Comparison of ENCODE assay signal across 8 mouse cellular contexts in genomic region chr12:40837597-40838337, GRCm38 (mm10).
DNase-seq lines count a peak whose midpoint lies in the region; ATAC-seq and TF ChIP-seq lines count a peak whose summit lies in the region.

No protein-coding gene starts in this region.

- H3K9ac ChIP-seq in forebrain, embryonic 13.5 days, result no peak overlapping the region
- H3K9ac ChIP-seq in hindbrain, embryonic 11.5 days (ENCODE audit: low read depth, low read length), result no peak overlapping the region
- no peak overlapping the region for H3K9ac ChIP-seq in lung, embryonic 15.5 days

- H3K4me3 ChIP-seq in forebrain, embryonic 13.5 days, result no peak overlapping the region
- no peak overlapping the region for H3K4me3 ChIP-seq in hindbrain, embryonic 11.5 days (ENCODE audit: low read depth, low read length)
- no peak overlapping the region for H3K4me3 ChIP-seq in layer of hippocampus, adult 2 months
- H3K4me3 ChIP-seq in lung, embryonic 15.5 days, result no peak overlapping the region

- H3K4me1 ChIP-seq in forebrain, embryonic 13.5 days, result peaks cover 28% of the 10 kb centered on the region
- H3K4me1 ChIP-seq in hindbrain, embryonic 11.5 days (replicated peaks; ENCODE audit: control insufficient read depth, insufficient read depth, low read length), result no peaks in the 10 kb centered on the region
- H3K4me1 ChIP-seq in lung, embryonic 15.5 days, result peaks cover 18% of the 10 kb centered on the region

- no peak overlapping the region for H3K4me2 ChIP-seq in forebrain, embryonic 13.5 days
- no peak overlapping the region for H3K4me2 ChIP-seq in hindbrain, embryonic 11.5 days (replicated peaks; ENCODE audit: low read depth, low read length)
- H3K4me2 ChIP-seq in lung, embryonic 15.5 days, result no peak overlapping the region

- peaks cover 10% of the 10 kb centered on the region; the same call in 1 of the 2 replicates for H3K36me3 ChIP-seq in forebrain, embryonic 13.5 days (ENCODE audit: poor library complexity, severe bottlenecking)
- H3K36me3 ChIP-seq in hindbrain, embryonic 11.5 days (ENCODE audit: control insufficient read depth, insufficient read depth, low read length), result no peaks in the 10 kb centered on the region
- 0 out of 2 replicates have a peak, but pooled peaks cover 12% of the 10 kb centered on the region for H3K36me3 ChIP-seq in lung, embryonic 15.5 days

- H3K9me3 ChIP-seq in forebrain, embryonic 13.5 days (replicated peaks), result no peaks in the 10 kb centered on the region
- H3K9me3 ChIP-seq in hindbrain, embryonic 11.5 days (ENCODE audit: control insufficient read depth, low read length), result no peaks in the 10 kb centered on the region
- H3K9me3 ChIP-seq in lung, embryonic 15.5 days, result no peaks in the 10 kb centered on the region

- DNase-seq in NIH3T3 (ENCODE audit: low read depth), result peak; percentile 88
- peak; percentile 84 for DNase-seq in hindbrain, embryonic 11.5 days (ENCODE audit: low spot score)
- DNase-seq in layer of hippocampus, adult 2 months (ENCODE audit: low spot score in 2 of 2), result peak; percentile 75 to 82
- DNase-seq in retina, embryonic 14.5 days (ENCODE audit: low spot score), result peak; percentile 88
- peak; percentile 56 for DNase-seq in urinary bladder, postnatal 25 days (ENCODE audit: low spot score)

- peak overlapping the region; percentile 40; the same call in 1 of the 2 replicates for H3K27ac ChIP-seq in forebrain, embryonic 13.5 days
- no peak overlapping the region for H3K27ac ChIP-seq in hindbrain, embryonic 11.5 days (ENCODE audit: low read depth, low read length)
- H3K27ac ChIP-seq in layer of hippocampus, adult 2 months, result peak overlapping the region; percentile 90
- H3K27ac ChIP-seq in lung, embryonic 15.5 days, result peak overlapping the region; percentile 44; the same call in 1 of the 2 replicates

- ATAC-seq in cerebellum, adult (ENCODE audit: insufficient number of reproducible peaks, low FRiP score, low TSS enrichment), result peak; percentile 89
- ATAC-seq in forebrain, embryonic 13.5 days, result peak; percentile 81
- ATAC-seq in hindbrain, embryonic 11.5 days (ENCODE audit: low FRiP score), result peak; percentile 53
- peak; percentile 53; the same call in 1 of the 2 replicates for ATAC-seq in lung, embryonic 15.5 days (ENCODE audit: borderline replicate concordance, extremely low read depth, low FRiP score, low TSS enrichment)

- TF ChIP-seq CTCF in layer of hippocampus, adult 2 months (conservative IDR thresholded peaks at IDR 0.05), result peak; percentile 96

- WGBS in forebrain, embryonic 13.5 days, result 1% methylated on average over 8 of the region's 8 CpGs
- WGBS in hindbrain, embryonic 11.5 days, result 4% methylated on average over 8 of the region's 8 CpGs
- WGBS in lung, embryonic 15.5 days, result 5% methylated on average over 8 of the region's 8 CpGs

- peaks cover 13% of the 10 kb centered on the region for H3K27me3 ChIP-seq in forebrain, embryonic 13.5 days
- H3K27me3 ChIP-seq in hindbrain, embryonic 11.5 days (ENCODE audit: control insufficient read depth, insufficient read depth, low read length), result no peaks in the 10 kb centered on the region
- H3K27me3 ChIP-seq in lung, embryonic 15.5 days, result no peaks in the 10 kb centered on the region
